Mouse (Mus musculus) E14TG2a.4 (cell line): ENCODE measurements around the gene Rgs3.

Experiments used
- CTCF ChIP-seq: conservative IDR thresholded peaks from 2 replicates; pipeline ENCODE4 v1.5.1; 2014; ENCODE audit warnings: low read length
- NANOG ChIP-seq: IDR thresholded peaks from 2 replicates; pipeline ENCODE4 v1.6.1; 2014; ENCODE audit warnings: borderline replicate concordance, low read length, mixed read lengths

- no peak for TF ChIP-seq CTCF
- TF ChIP-seq NANOG: no peak
Observed at GRCm38 (mm10) chr4:62726282-62726937, 166.8 kb downstream of the Rgs3 start.
